Mouse (Mus musculus) T-helper 1 cell (primary cell): ENCODE measurements at regions not wholly inside any gene's neighbourhood (a gene's known extent, or its start where the extent isn't known, plus 50 kb on each side); places are given as distances from the start of the nearest gene placed in this dataset.

Experiments used
- in situ Hi-C: fragments of 300-600 bp; cut with MboI, MseI; formaldehyde crosslinking; loops from one replicate; pipeline ENCODE4 v1.15.1; 2025; ENCODE audit warnings: high pct_unique_total_duplicates

GRCm38 (mm10) chr13:43852888-43853287 is 68.3 kb downstream of the Cd83 start:
- in situ Hi-C loops: no loop called here

- in situ Hi-C loops: no loop called here
Observed at GRCm38 (mm10) chr13:43854973-43855372, 70.4 kb downstream of the Cd83 start.

GRCm38 (mm10) chr13:43860932-43861331 is 76.4 kb downstream of the Cd83 start:
- in situ Hi-C loops: loop anchor here (10.0 kb wide), 2 partner anchors 464 to 1114 kb away; no protein-coding TSS in a partner anchor

- in situ Hi-C loops: loop anchor here (10.0 kb wide), 2 partner anchors 463 to 1113 kb away; no protein-coding TSS in a partner anchor
Observed at GRCm38 (mm10) chr13:43861424-43861823, 76.8 kb downstream of the Cd83 start.

- in situ Hi-C loops: loop anchor here (10.0 kb wide), 2 partner anchors 463 to 1113 kb away; no protein-coding TSS in a partner anchor
Observed at GRCm38 (mm10) chr13:43862056-43862455, 77.5 kb downstream of the Cd83 start.

- in situ Hi-C loops: loop anchor here (10.0 kb wide), 2 partner anchors 462 to 1112 kb away; no protein-coding TSS in a partner anchor
Observed at GRCm38 (mm10) chr13:43862586-43862985, 78.0 kb downstream of the Cd83 start.

GRCm38 (mm10) chr13:43863581-43864100 is 79.1 kb downstream of the Cd83 start:
- in situ Hi-C loops: loop anchor here (10.0 kb wide), 2 partner anchors 461 to 1111 kb away; no protein-coding TSS in a partner anchor

- in situ Hi-C loops: loop anchor here (10.0 kb wide), 2 partner anchors 460 to 1110 kb away; no protein-coding TSS in a partner anchor
Observed at GRCm38 (mm10) chr13:43864153-43864861, 79.7 kb downstream of the Cd83 start.

- in situ Hi-C loops: loop anchor here (10.0 kb wide), 2 partner anchors 460 to 1110 kb away; no protein-coding TSS in a partner anchor
Observed at GRCm38 (mm10) chr13:43865036-43865435, 80.5 kb downstream of the Cd83 start.

- in situ Hi-C loops: no loop called here
Observed at GRCm38 (mm10) chr13:43875895-43876294, 91.3 kb downstream of the Cd83 start.

GRCm38 (mm10) chr13:43887284-43887683 is 102.7 kb downstream of the Cd83 start:
- in situ Hi-C loops: no loop called here

- in situ Hi-C loops: no loop called here
Observed at GRCm38 (mm10) chr13:43891928-43892327, 107.4 kb downstream of the Cd83 start.

- in situ Hi-C loops: no loop called here
Observed at GRCm38 (mm10) chr13:43895990-43896389, 111.4 kb downstream of the Cd83 start.

GRCm38 (mm10) chr13:43897046-43897445 is 112.5 kb downstream of the Cd83 start:
- in situ Hi-C loops: no loop called here

GRCm38 (mm10) chr13:43898555-43899258 is 114.1 kb downstream of the Cd83 start:
- in situ Hi-C loops: no loop called here

GRCm38 (mm10) chr13:43900115-43900514 is 115.5 kb downstream of the Cd83 start:
- in situ Hi-C loops: no loop called here

GRCm38 (mm10) chr13:43900758-43901157 is 116.2 kb downstream of the Cd83 start:
- in situ Hi-C loops: no loop called here

GRCm38 (mm10) chr13:43903391-43903790 is 118.8 kb downstream of the Cd83 start:
- in situ Hi-C loops: no loop called here

GRCm38 (mm10) chr13:43904291-43904690 is 119.7 kb downstream of the Cd83 start:
- in situ Hi-C loops: no loop called here

GRCm38 (mm10) chr13:43906241-43906640 is 121.7 kb downstream of the Cd83 start:
- in situ Hi-C loops: no loop called here

GRCm38 (mm10) chr13:43907425-43907824 is 122.8 kb downstream of the Cd83 start:
- in situ Hi-C loops: no loop called here

- in situ Hi-C loops: no loop called here
Observed at GRCm38 (mm10) chr13:43908041-43908644, 123.6 kb downstream of the Cd83 start.
